Mouse (Mus musculus) bone marrow, adult 2 months (tissue): ENCODE results near the gene Foxj2.

Experiments
- CTCF ChIP-seq: fragments of 200-500 bp; IDR thresholded peaks from 2 replicates; pipeline ENCODE4 v1.5.1; 2011; ENCODE audit warnings: low read length, control low read depth; ENCODE audit not compliant: control insufficient read depth, insufficient read depth
- POLR2A ChIP-seq: fragments of 200-500 bp; IDR thresholded peaks from 2 replicates; pipeline ENCODE4 v1.6.1; 2011; ENCODE audit warnings: low read depth, mild to moderate bottlenecking, control low read depth, low read length, borderline replicate concordance; ENCODE audit not compliant: control insufficient read depth

DNA sequence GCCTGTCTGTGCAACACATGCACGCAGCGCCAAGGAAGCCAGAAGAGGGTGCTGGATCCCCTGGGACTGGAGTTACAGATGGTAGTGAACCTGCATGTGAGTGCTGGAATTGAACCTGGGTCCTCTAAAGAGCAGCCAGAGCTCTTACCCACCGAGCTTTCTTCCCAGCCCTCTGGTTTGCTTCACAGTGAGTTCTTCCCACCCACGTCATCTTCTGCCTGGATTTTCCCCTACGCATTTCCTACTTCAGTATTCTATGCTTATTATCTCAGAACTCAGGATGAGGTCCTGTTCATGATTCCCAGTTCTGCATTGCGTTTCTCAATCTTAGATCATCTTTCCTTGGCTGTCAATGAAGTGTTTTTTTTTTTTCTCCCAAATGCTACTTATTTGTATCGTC, 43.7 kb upstream of the Foxj2 start:
- TF ChIP-seq CTCF (no peak), POLR2A (no peak)
